Mouse (Mus musculus) intestine, postnatal 0 days (tissue): Measurements from ENCODE around the gene Tgm2. TPM values are rescaled to one million over a fixed set of nuclear protein-coding genes. Genes with fewer than 3 reads are reported as not detected.

Source experiments
- ATAC-seq: fragments of 200-750 bp; cut with Nextera tagmentation; 2 replicates; pipeline ENCODE4 v1.8.0; 2017; ENCODE audit warnings: mild to moderate bottlenecking, moderate TSS enrichment, moderate library complexity
- H3K27ac ChIP-seq: fragments of 300-500 bp; sonication (generic); 2 replicates; pipeline ENCODE4 v1.5.1; 2014; ENCODE audit warnings: mild to moderate bottlenecking, low read depth, low read length, moderate library complexity
- H3K27me3 ChIP-seq: fragments of 300-500 bp; sonication (generic); replicated peaks from 2 replicates; pipeline ENCODE4 v1.6.1; 2014; ENCODE audit warnings: low read length, mixed read lengths; ENCODE audit not compliant: control insufficient read depth, insufficient read depth
- H3K36me3 ChIP-seq: fragments of 300-500 bp; sonication (generic); 2 replicates; pipeline ENCODE4 v1.6.1; 2014; ENCODE audit warnings: mild to moderate bottlenecking, moderate library complexity; ENCODE audit not compliant: control insufficient read depth, insufficient read depth
- H3K4me1 ChIP-seq: fragments of 300-500 bp; sonication (generic); replicated peaks from 2 replicates; pipeline ENCODE4 v1.6.1; 2014; ENCODE audit warnings: antibody characterized with exemption, low read length, mixed read lengths; ENCODE audit not compliant: control insufficient read depth, insufficient read depth
- H3K4me2 ChIP-seq: fragments of 300-500 bp; sonication (generic); replicated peaks from 2 replicates; pipeline ENCODE4 v1.6.1; 2014; ENCODE audit warnings: low read depth, mild to moderate bottlenecking, moderate library complexity
- H3K4me3 ChIP-seq: fragments of 300-500 bp; sonication (generic); 2 replicates; pipeline ENCODE4 v1.5.1; 2014; ENCODE audit warnings: low read depth, low read length
- H3K9ac ChIP-seq: fragments of 300-500 bp; sonication (generic); 2 replicates; pipeline ENCODE4 v1.6.1; 2014; ENCODE audit warnings: mild to moderate bottlenecking, low read depth, low read length
- H3K9me3 ChIP-seq: fragments of 300-500 bp; sonication (generic); 2 replicates; pipeline ENCODE4 v1.6.1; 2016; ENCODE audit warnings: mixed run types; ENCODE audit not compliant: control insufficient read depth
- CTCF ChIP-seq: sonication (generic); IDR thresholded peaks from 2 replicates; pipeline ENCODE4 v1.5.1; 2016; ENCODE audit warnings: low read depth, mild to moderate bottlenecking, control low read depth, antibody characterized with exemption, moderate library complexity
- WGBS: fragments of 180-500 bp; shearing (Covaris S2); extraction: QIAGEN DNeasy Blood & Tissue Kit; methylation state at CpG from one replicate; pipeline ENCODE4 v1.1.7; 2014; 5-methylcytosine and 5-hydroxymethylcytosine counted together
- polyA plus RNA-seq: library from polyadenylated mRNA; unstranded; fragments of >200 nt; fragmentation: Nextera tagmentation; extraction: Ambion mirVana; gene quantifications from 2 replicates; pipeline ENCODE4 v1.2.1, GENCODE M21; 2015

Tgm2 gene
- polyA plus RNA-seq, 1 experiment from 2014 or later: 40.0 TPM

GRCm38 (mm10) chr2:158077981-158078380 is 68.3 kb downstream of the Tgm2 start:
- H3K4me3 ChIP-seq: no peak overlapping the region
- H3K9me3 ChIP-seq: no peaks in the 10 kb centered on the region
- 0 out of 2 replicates have a peak, but pooled peaks have one; percentile 9 for TF ChIP-seq CTCF
- 30% methylated on average over 2 of the region's 2 CpGs for WGBS
- H3K4me1 ChIP-seq: peaks cover 18% of the 10 kb centered on the region; the same call in 1 of the 2 replicates
- H3K9ac ChIP-seq: no peak overlapping the region
- no peak for ATAC-seq
- H3K27me3 ChIP-seq: no peaks in the 10 kb centered on the region
- no peak overlapping the region for H3K27ac ChIP-seq
- H3K36me3 ChIP-seq: peaks cover 37% of the 10 kb centered on the region
- no peak overlapping the region for H3K4me2 ChIP-seq

GRCm38 (mm10) chr2:158076690-158077089 is 69.5 kb downstream of the Tgm2 start:
- Histone ChIP-seq H3K4me1 (peaks cover 21% of the 10 kb centered on the region), H3K9me3 (no peaks in the 10 kb centered on the region), H3K36me3 (peaks cover 41% of the 10 kb centered on the region), H3K27ac (no peak overlapping the region), H3K27me3 (no peaks in the 10 kb centered on the region), H3K4me2 (no peak overlapping the region), H3K4me3 (no peak overlapping the region), H3K9ac (no peak overlapping the region)
- ATAC-seq: no peak
- WGBS: 65% methylated on average over 6 of the region's 6 CpGs
- TF ChIP-seq CTCF: no peak

- Histone ChIP-seq H3K36me3 (peaks cover 43% of the 10 kb centered on the region), H3K4me3 (no peak overlapping the region), H3K9me3 (no peaks in the 10 kb centered on the region), H3K27ac (no peak overlapping the region), H3K4me2 (no peak overlapping the region), H3K27me3 (no peaks in the 10 kb centered on the region), H3K4me1 (peaks cover 17% of the 10 kb centered on the region), H3K9ac (no peak overlapping the region)
- 85% methylated on average over 5 of the region's 5 CpGs for WGBS
- no peak for ATAC-seq
- TF ChIP-seq CTCF: peak; percentile 25; the same call in 1 of the 2 replicates
These were observed 71.4 kb downstream of the Tgm2 start for GRCm38 (mm10) chr2:158074835-158075234.

- peaks cover 43% of the 10 kb centered on the region for H3K36me3 ChIP-seq
These were observed 74.6 kb downstream of the Tgm2 start for GRCm38 (mm10) chr2:158071633-158071995.

GRCm38 (mm10) chr2:158070885-158071632 is 75.2 kb downstream of the Tgm2 start:
- WGBS: 40% methylated on average over 3 of the region's 3 CpGs

More at GRCm38 (mm10) chr2:158071633-158071995, 74.6 kb downstream of the Tgm2 start:
- H3K4me2 ChIP-seq: no peak overlapping the region
- WGBS: 59% methylated on average over 5 of the region's 5 CpGs
- H3K9ac ChIP-seq: no peak overlapping the region
- H3K27me3 ChIP-seq: no peaks in the 10 kb centered on the region
- H3K4me1 ChIP-seq: peaks cover 11% of the 10 kb centered on the region
- TF ChIP-seq CTCF: no peak
- H3K9me3 ChIP-seq: no peaks in the 10 kb centered on the region
- no peak for ATAC-seq
- peak overlapping the region; percentile 10 for H3K27ac ChIP-seq
- H3K4me3 ChIP-seq: no peak overlapping the region

GRCm38 (mm10) chr2:158068444-158068971 is 77.7 kb downstream of the Tgm2 start:
- no peak for TF ChIP-seq CTCF
- no peak overlapping the region for H3K27ac ChIP-seq
- H3K9me3 ChIP-seq: no peaks in the 10 kb centered on the region
- ATAC-seq: no peak
- peaks cover 11% of the 10 kb centered on the region for H3K4me1 ChIP-seq
- H3K9ac ChIP-seq: no peak overlapping the region
- H3K4me3 ChIP-seq: no peak overlapping the region
- H3K4me2 ChIP-seq: no peak overlapping the region
- peaks cover 28% of the 10 kb centered on the region for H3K36me3 ChIP-seq
- no peaks in the 10 kb centered on the region for H3K27me3 ChIP-seq

More at GRCm38 (mm10) chr2:158070885-158071632, 75.2 kb downstream of the Tgm2 start:
- Histone ChIP-seq H3K4me1 (peaks cover 11% of the 10 kb centered on the region), H3K4me3 (no peak overlapping the region), H3K27ac (peak overlapping the region; percentile 64), H3K36me3 (peaks cover 37% of the 10 kb centered on the region), H3K9ac (no peak overlapping the region), H3K9me3 (no peaks in the 10 kb centered on the region), H3K27me3 (no peaks in the 10 kb centered on the region), H3K4me2 (no peak overlapping the region)
- peak; percentile 85 for ATAC-seq
- peak; percentile 57 for TF ChIP-seq CTCF
